7 mouse cellular contexts compared by ENCODE assay signal in the genomic region with DNA sequence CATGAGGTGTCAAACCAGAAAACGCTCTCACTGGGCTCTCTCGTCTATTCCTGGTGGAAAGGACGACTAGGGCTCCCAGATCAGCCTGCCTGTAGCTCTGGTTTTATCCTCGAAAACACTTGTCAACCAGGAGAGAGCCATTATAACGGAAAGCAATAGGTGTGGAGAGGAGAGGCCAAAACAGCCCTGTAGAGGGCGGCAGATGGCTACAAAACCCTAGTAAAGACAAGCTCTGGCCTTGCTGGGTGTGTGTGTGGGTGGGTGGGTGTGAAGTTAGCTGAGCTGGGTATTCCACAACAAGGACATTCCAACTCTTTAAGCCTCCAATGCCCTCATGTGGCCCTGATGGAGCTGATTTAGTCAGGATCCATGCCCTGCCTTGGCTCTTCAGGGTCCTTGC. TPM values are rescaled to one million over a fixed set of nuclear protein-coding genes. Genes with fewer than 3 reads are reported as not detected.
DNase-seq lines count a peak whose midpoint lies in the region; ATAC-seq and TF ChIP-seq lines count a peak whose summit lies in the region.

No protein-coding gene starts in this region.

- TF ChIP-seq POLR2A in MEL (IDR thresholded peaks at IDR 0.05; ENCODE audit: control insufficient read depth in 1 of 2, insufficient read depth in 1 of 2, low read depth in 1 of 2, low read length in 2 of 2, poor library complexity in 1 of 2), result no peak
- TF ChIP-seq POLR2A in brain, embryonic 14.5 days (IDR thresholded peaks at IDR 0.05; ENCODE audit: borderline replicate concordance, extremely low read depth, insufficient read depth, insufficient read length, poor library complexity, severe bottlenecking), result no peak

- no peak for ATAC-seq in hindbrain, embryonic 11.5 days (ENCODE audit: low FRiP score)

- H3K79me2 ChIP-seq in MEL (ENCODE audit: control insufficient read depth, insufficient read depth, low read length, poor library complexity), result peaks cover 44% of the 10 kb centered on the region

- peak; percentile 32 for TF ChIP-seq RAD21 in MEL (IDR thresholded peaks at IDR 0.05; ENCODE audit: low read depth, low read length)

- TF ChIP-seq EP300 in MEL (IDR thresholded peaks at IDR 0.05; ENCODE audit: low read depth in 1 of 2, low read length in 2 of 2), result no peak

- H3K9ac ChIP-seq in MEL (ENCODE audit: control insufficient read depth, low read depth, low read length, poor library complexity, severe bottlenecking), result no peak overlapping the region
- no peak overlapping the region for H3K9ac ChIP-seq in hindbrain, embryonic 11.5 days (ENCODE audit: low read depth, low read length)

- H3K4me3 ChIP-seq in layer of hippocampus, adult 2 months, result no peak overlapping the region
- no peak overlapping the region for H3K4me3 ChIP-seq in MEL (ENCODE audit: control insufficient read depth in 1 of 2, insufficient read depth in 1 of 2, low read depth in 2 of 2, low read length in 2 of 2)
- no peak overlapping the region for H3K4me3 ChIP-seq in hindbrain, embryonic 11.5 days (ENCODE audit: low read depth, low read length)

- peaks cover 13 to 33% of the 10 kb centered on the region in 2 experiments for H3K36me3 ChIP-seq in MEL (ENCODE audit: control insufficient read depth in 1 of 2, insufficient read depth in 2 of 2, low read length in 2 of 2)
- H3K36me3 ChIP-seq in hindbrain, embryonic 11.5 days (ENCODE audit: control insufficient read depth, insufficient read depth, low read length), result peaks cover 16% of the 10 kb centered on the region; the same call in 1 of the 2 replicates

- H3K4me2 ChIP-seq in hindbrain, embryonic 11.5 days (replicated peaks; ENCODE audit: low read depth, low read length), result no peak overlapping the region

- H3K27me3 ChIP-seq in MEL (ENCODE audit: control insufficient read depth in 1 of 2, insufficient read depth in 2 of 2, low read length in 2 of 2), result no peaks in the 10 kb centered on the region
- H3K27me3 ChIP-seq in hindbrain, embryonic 11.5 days (ENCODE audit: control insufficient read depth, insufficient read depth, low read length), result no peaks in the 10 kb centered on the region

- H3K4me1 ChIP-seq in MEL (ENCODE audit: control insufficient read depth in 1 of 2, insufficient read depth in 2 of 2, low read length in 2 of 2), result peaks cover 7 to 21% of the 10 kb centered on the region in 2 experiments
- no peaks in the 10 kb centered on the region for H3K4me1 ChIP-seq in hindbrain, embryonic 11.5 days (replicated peaks; ENCODE audit: control insufficient read depth, insufficient read depth, low read length)

- no peaks in the 10 kb centered on the region for H3K9me3 ChIP-seq in MEL (replicated peaks; ENCODE audit: insufficient read depth, low read length)
- H3K9me3 ChIP-seq in hindbrain, embryonic 11.5 days (ENCODE audit: control insufficient read depth, low read length), result no peaks in the 10 kb centered on the region

- 65% methylated on average over 6 of the region's 6 CpGs for whole genome bisulfite sequencing in hindbrain, embryonic 11.5 days

- peak; percentile 74 for TF ChIP-seq CTCF in layer of hippocampus, adult 2 months (conservative IDR thresholded peaks at IDR 0.05)
- TF ChIP-seq CTCF in MEL (IDR thresholded peaks at IDR 0.05 in 2 of 3, conservative IDR thresholded peaks at IDR 0.05 in 1 of 3; ENCODE audit: control insufficient read depth in 1 of 3, insufficient read depth in 1 of 3, low read depth in 2 of 3, low read length in 3 of 3, poor library complexity in 1 of 3, severe bottlenecking in 1 of 3), result peak; percentile 32 to 55 (median 47); a peak in 5 of 6 replicates
- peak; percentile 66 for TF ChIP-seq CTCF in brain, embryonic 14.5 days (IDR thresholded peaks at IDR 0.05; ENCODE audit: borderline replicate concordance, extremely low read depth, insufficient read depth, insufficient read length)

- DNase-seq in layer of hippocampus, adult 2 months (ENCODE audit: low spot score in 2 of 2), result peak; percentile 47 to 57
- no peak for DNase-seq in layer of hippocampus, adult 9-10 months (ENCODE audit: low spot score)
- DNase-seq in MEL (ENCODE audit: low read depth, low spot score), result peak; percentile 51
- peak; percentile 63 for DNase-seq in brain, embryonic 14.5 days (ENCODE audit: low read depth)
- DNase-seq in hindbrain, embryonic 11.5 days (ENCODE audit: low spot score), result peak; percentile 63
- DNase-seq in lung, postnatal 10 days, result peak; percentile 60
- DNase-seq in urinary bladder, postnatal 36 days (ENCODE audit: low spot score in 2 of 2), result no peak

- H3K27ac ChIP-seq in layer of hippocampus, adult 2 months, result peak overlapping the region; percentile 36; the same call in 1 of the 2 replicates
- H3K27ac ChIP-seq in MEL (ENCODE audit: control insufficient read depth, low read depth, low read length), result no peak overlapping the region
- H3K27ac ChIP-seq in hindbrain, embryonic 11.5 days (ENCODE audit: low read depth, low read length), result no peak overlapping the region

TF ChIP-seq in MEL, 35 proteins besides CTCF, POLR2A, EP300 and RAD21:
- TF ChIP-seq USF2 (IDR thresholded peaks at IDR 0.05; ENCODE audit: borderline replicate concordance in 1 of 2, insufficient read depth in 1 of 2, low read depth in 1 of 2, low read length in 2 of 2), result no peak
- TF ChIP-seq SMC3 (IDR thresholded peaks at IDR 0.05; ENCODE audit: low read depth, low read length), result peak; percentile 30
- no peak for TF ChIP-seq MXI1 (IDR thresholded peaks at IDR 0.05; ENCODE audit: low read depth, low read length)
- no peak for TF ChIP-seq SIN3A (IDR thresholded peaks at IDR 0.05; ENCODE audit: low read length)
- TF ChIP-seq ZKSCAN1 (IDR thresholded peaks at IDR 0.05; ENCODE audit: low read depth, low read length), result no peak
- TF ChIP-seq ZMIZ1 (IDR thresholded peaks at IDR 0.05; ENCODE audit: low read depth, low read length), result no peak
- no peak for TF ChIP-seq NELFE (IDR thresholded peaks at IDR 0.05; ENCODE audit: low read depth, low read length)
- no peak for TF ChIP-seq MAFK (IDR thresholded peaks at IDR 0.05; ENCODE audit: borderline replicate concordance, low read depth, low read length)
- no peak for TF ChIP-seq UBTF (IDR thresholded peaks at IDR 0.05; ENCODE audit: borderline replicate concordance, insufficient read depth, low read depth, low read length)

RNA-seq across cellular contexts. Expression of a gene that starts 9.4 kb away (rescaled TPM):
- 10 to 100 TPM; 67.7 to 68.7 TPM for total RNA-seq in layer of hippocampus, adult 2 months (2021)
- total RNA-seq in MEL (2012; rRNA removed), result 55.4 and 56.3 TPM in 2 replicates
- polyA plus RNA-seq in MEL (2012; ENCODE audit: insufficient read depth in 1 of 2, insufficient read length in 2 of 2, low read depth in 1 of 2, low replicate concordance in 2 of 2, missing spikeins in 1 of 2), result 100 to 1,000 TPM in 1 of 2 experiments, 10 to 100 TPM in 1; 89.5 to 289 TPM
- 20.5 and 40.3 TPM in 2 replicates for polyA plus RNA-seq in brain, embryonic 14.5 days (2012; rRNA removed)
- 21.4 TPM in 2 replicates for polyA plus RNA-seq in hindbrain, embryonic 11.5 days (2014; fragmentation: Nextera tagmentation; extraction: Ambion mirVana)

RNA-seq across cellular contexts. Expression of a gene that starts 14.1 kb away (rescaled TPM):
- total RNA-seq in layer of hippocampus, adult 2 months (2021), result 10 to 100 TPM; 12.1 to 14.4 TPM
- total RNA-seq in MEL (2012; rRNA removed), result 1.9 and 2.6 TPM in 2 replicates
- 1 to 10 TPM in 1 of 2 experiments, not detected in 1; 1.9 TPM for polyA plus RNA-seq in MEL (2012; ENCODE audit: insufficient read depth in 1 of 2, insufficient read length in 2 of 2, low read depth in 1 of 2, low replicate concordance in 2 of 2, missing spikeins in 1 of 2)
- 10.2 and 12.5 TPM in 2 replicates for polyA plus RNA-seq in brain, embryonic 14.5 days (2012; rRNA removed)
- polyA plus RNA-seq in hindbrain, embryonic 11.5 days (2014; fragmentation: Nextera tagmentation; extraction: Ambion mirVana), result 1.3 TPM in 2 replicates

RNA-seq across cellular contexts. Expression of a gene that starts 28.1 kb away (rescaled TPM):
- 100 to 1,000 TPM; 110 to 113 TPM for total RNA-seq in layer of hippocampus, adult 2 months (2021)
- total RNA-seq in MEL (2012; rRNA removed), result 3.4 and 5.0 TPM in 2 replicates
- polyA plus RNA-seq in MEL (2012; ENCODE audit: insufficient read depth in 1 of 2, insufficient read length in 2 of 2, low read depth in 1 of 2, low replicate concordance in 2 of 2, missing spikeins in 1 of 2), result 1 to 10 TPM in 1 of 2 experiments, not detected in 1; 7.7 TPM
- polyA plus RNA-seq in brain, embryonic 14.5 days (2012; rRNA removed), result 34.1 and 45.1 TPM in 2 replicates
- 5.7 and 6.2 TPM in 2 replicates for polyA plus RNA-seq in hindbrain, embryonic 11.5 days (2014; fragmentation: Nextera tagmentation; extraction: Ambion mirVana)

RNA-seq across cellular contexts. Expression of a gene that starts 29.7 kb away (rescaled TPM):
- under 1 TPM; 0.29 to 0.56 TPM for total RNA-seq in layer of hippocampus, adult 2 months (2021)
- not detected in 2 replicates for total RNA-seq in MEL (2012; rRNA removed)
- under 1 TPM in 1 of 2 experiments, not detected in 1; 0.54 TPM for polyA plus RNA-seq in MEL (2012; ENCODE audit: insufficient read depth in 1 of 2, insufficient read length in 2 of 2, low read depth in 1 of 2, low replicate concordance in 2 of 2, missing spikeins in 1 of 2)
- polyA plus RNA-seq in brain, embryonic 14.5 days (2012; rRNA removed), result 0.12 and 0.64 TPM in 2 replicates
- polyA plus RNA-seq in hindbrain, embryonic 11.5 days (2014; fragmentation: Nextera tagmentation; extraction: Ambion mirVana), result 0.08 and 0.11 TPM in 2 replicates

RNA-seq across cellular contexts. Expression of a gene that starts 41.4 kb away (rescaled TPM):
- total RNA-seq in layer of hippocampus, adult 2 months (2021), result 100 to 1,000 TPM; 139 to 157 TPM
- 132 and 134 TPM in 2 replicates for total RNA-seq in MEL (2012; rRNA removed)
- 100 to 1,000 TPM in 1 of 2 experiments, not detected in 1; 232 TPM for polyA plus RNA-seq in MEL (2012; ENCODE audit: insufficient read depth in 1 of 2, insufficient read length in 2 of 2, low read depth in 1 of 2, low replicate concordance in 2 of 2, missing spikeins in 1 of 2)
- 263 and 350 TPM in 2 replicates for polyA plus RNA-seq in brain, embryonic 14.5 days (2012; rRNA removed)
- polyA plus RNA-seq in hindbrain, embryonic 11.5 days (2014; fragmentation: Nextera tagmentation; extraction: Ambion mirVana), result 268 and 278 TPM in 2 replicates

Comparison
In these comparisons a context has a peak if more than half of its experiments do, and no peak if none do; other contexts are left out.
1. DNase-seq: peak in layer of hippocampus, adult 2 months (2 of 2), MEL (single experiment), brain, embryonic 14.5 days (single experiment), hindbrain, embryonic 11.5 days (single experiment) and lung, postnatal 10 days (single experiment); none in layer of hippocampus, adult 9-10 months (single experiment) and urinary bladder, postnatal 36 days (0 of 2).
2. Peak in every context shown above with its lines, with median percentiles within 50 percentile points of each other: CTCF ChIP-seq.